Mouse (Mus musculus) urinary bladder, adult 2 months (tissue): ENCODE results near the gene Gm19668. TPM values are rescaled to one million over a fixed set of nuclear protein-coding genes. Genes with fewer than 3 reads are reported as not detected.
"Not testable (repeated sequence)": the region's sequence is repeated elsewhere in the genome, so short reads cannot be mapped to it uniquely, and the experiment has no call there.

Experiments used
- DNase-seq: peaks from one replicate; pipeline ENCODE4 v3.0.0; 2022; ENCODE audit warnings: low spot score
- polyA plus RNA-seq: library from polyadenylated mRNA; depleted of rRNA; stranded (reverse); fragments of >200 nt; gene quantifications from 2 replicates; pipeline ENCODE4 v1.2.3, GENCODE M21; 2012; rRNA removed

Gm19668 gene
- polyA plus RNA-seq, 1 experiment, result not detected

GRCm38 (mm10) chr10:77771225-77771624, 27.7 kb downstream of the Gm19668 start, which contains the start of gene Gm3238:
Gene Gm3238, minus strand, starts transcription at chr10:77771325.
- DNase-seq, result not testable (repeated sequence)

DNA sequence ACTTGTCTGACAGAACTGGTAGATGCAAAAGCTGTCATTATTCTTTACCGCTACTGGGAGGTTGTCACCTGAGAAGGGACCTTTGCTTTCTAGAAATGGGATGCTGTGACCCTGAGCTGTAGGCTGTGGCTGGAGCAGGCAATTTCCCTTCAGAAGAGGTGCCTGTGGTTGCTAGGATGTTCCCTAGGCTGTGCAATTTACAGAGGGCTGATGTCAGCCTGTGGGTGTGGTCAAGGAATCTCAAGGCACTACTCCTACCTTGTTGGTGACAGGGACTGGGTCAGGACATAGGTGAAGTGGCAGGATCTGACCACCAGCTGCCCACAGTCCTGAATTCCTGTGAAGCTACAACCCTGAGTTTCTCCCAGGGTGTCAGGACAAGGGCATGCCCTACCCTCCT, 29.2 kb downstream of the Gm19668 start:
- no peak for DNase-seq

GRCm38 (mm10) chr10:77759582-77759981, 39.4 kb downstream of the Gm19668 start, which contains the start of gene Gm3233:
Gene Gm3233, minus strand, starts transcription at chr10:77759682.
- DNase-seq, result not testable (repeated sequence)

GRCm38 (mm10) chr10:77753448-77753847, 45.5 kb downstream of the Gm19668 start:
- DNase-seq, result no peak

DNA sequence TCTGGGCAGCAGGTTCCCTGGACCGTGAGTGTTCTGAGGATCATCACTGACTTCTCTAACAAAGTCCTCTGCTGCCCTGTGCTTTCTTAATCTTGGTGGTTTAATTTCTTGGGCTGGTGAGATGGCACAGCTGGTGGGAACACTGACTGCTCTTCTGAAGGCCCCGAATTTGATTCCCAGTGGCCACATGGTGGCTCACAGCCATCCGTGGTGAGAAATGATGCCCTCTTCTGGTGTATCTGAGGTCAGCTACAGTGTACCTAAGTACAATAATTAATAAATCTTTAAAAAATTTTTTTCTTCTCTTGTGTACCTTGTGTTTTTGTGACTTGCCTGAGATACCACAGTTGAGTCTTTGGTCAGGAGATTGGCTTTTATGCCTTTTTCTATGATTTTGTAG, 46.6 kb downstream of the Gm19668 start:
- DNase-seq, result not testable (repeated sequence)

DNA sequence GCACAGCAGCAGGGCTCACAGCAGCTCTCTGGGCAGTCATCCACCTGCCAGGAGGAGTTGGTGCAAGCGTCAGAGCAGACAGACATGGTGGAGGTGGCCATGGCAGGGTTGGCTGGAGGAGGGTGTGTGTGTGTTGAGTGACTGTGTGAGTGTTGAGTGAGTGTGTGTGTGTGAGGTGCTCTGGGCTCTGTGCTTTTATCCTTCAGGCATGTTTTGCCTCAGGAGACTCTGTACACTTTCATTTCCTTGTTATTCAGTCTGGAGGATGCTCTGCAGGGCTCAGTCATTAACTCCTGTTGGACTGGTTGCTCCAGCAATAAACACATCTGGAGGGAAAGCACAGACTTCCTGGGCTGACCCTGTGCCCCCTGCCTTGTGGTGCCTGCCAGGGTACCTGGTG, 47.7 kb downstream of the Gm19668 start, which contains the start of gene Gm9736:
Gene Gm9736 (minus strand): TSS at position 101 of the 400 bp plus-strand sequence.
- not testable (repeated sequence) for DNase-seq

DNA sequence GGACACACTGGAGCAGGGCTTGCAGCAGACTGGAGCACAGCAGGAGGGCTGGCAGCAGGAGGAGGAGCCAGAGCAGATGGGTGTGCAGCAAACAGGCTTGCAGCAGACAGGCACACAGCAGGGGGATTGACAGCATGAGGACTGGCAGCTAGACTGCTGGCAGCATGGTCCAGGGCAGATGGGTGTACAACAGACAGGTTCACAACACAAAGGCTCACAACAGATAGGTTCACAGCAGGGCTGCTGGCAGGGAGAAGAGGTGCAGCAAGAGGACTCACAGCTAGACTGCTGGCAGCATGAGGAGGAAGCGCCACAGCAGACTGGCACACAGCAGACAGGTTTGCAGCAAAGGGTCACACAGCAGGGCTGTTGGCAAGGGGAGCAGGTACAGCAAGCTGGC, 48.2 kb downstream of the Gm19668 start:
- DNase-seq, result not testable (repeated sequence)

Other genes with a start within 250 kb of the Gm19668 start
- 457 and 472 TPM in 2 replicates for gene Pttg1ip, start 217.4 kb downstream of the Gm19668 start, polyA plus RNA-seq
- gene Sumo3, start 193.0 kb downstream of the Gm19668 start, polyA plus RNA-seq, result 294 and 318 TPM in 2 replicates
- 0.89 and 23.6 TPM in 2 replicates for gene Gm49325, start 192.9 kb downstream of the Gm19668 start, polyA plus RNA-seq
- 42.8 and 47.7 TPM in 2 replicates for gene Ube2g2, start 176.9 kb downstream of the Gm19668 start, polyA plus RNA-seq
- gene Tspear, start 112.6 kb downstream of the Gm19668 start, polyA plus RNA-seq, result 1.3 and 1.6 TPM in 2 replicates
- gene Gm19402, start 108.4 kb downstream of the Gm19668 start, polyA plus RNA-seq, result not detected in 2 replicates
- gene Gm9508, start 101.9 kb downstream of the Gm19668 start, polyA plus RNA-seq, result not detected in 2 replicates
- not detected in 2 replicates for gene Gm10272, start 92.5 kb downstream of the Gm19668 start, polyA plus RNA-seq
- 0.16 TPM in 1 of 2 replicates, not detected in the other for gene Gm10024, start 87.7 kb downstream of the Gm19668 start, polyA plus RNA-seq
- not detected in 2 replicates for gene Gm10142, start 83.3 kb downstream of the Gm19668 start, polyA plus RNA-seq
- gene Krtap12-1, start 78.5 kb downstream of the Gm19668 start, polyA plus RNA-seq, result not detected in 2 replicates
- gene Gm10100, start 72.6 kb downstream of the Gm19668 start, polyA plus RNA-seq, result not detected in 2 replicates
- not detected in 2 replicates for gene Gm18596, start 56.5 kb downstream of the Gm19668 start, polyA plus RNA-seq
- gene Gm9736, start 47.8 kb downstream of the Gm19668 start, polyA plus RNA-seq, result not detected in 2 replicates
- not detected in 2 replicates for gene Gm3233, start 39.5 kb downstream of the Gm19668 start, polyA plus RNA-seq
- not detected in 2 replicates for gene Gm3238, start 27.8 kb downstream of the Gm19668 start, polyA plus RNA-seq
- not detected in 2 replicates for gene Gm7138, start 22.2 kb downstream of the Gm19668 start, polyA plus RNA-seq
- gene Gm3250, start 16.6 kb downstream of the Gm19668 start, polyA plus RNA-seq, result not detected in 2 replicates
- not detected in 2 replicates for gene Gm7137, start 10.9 kb downstream of the Gm19668 start, polyA plus RNA-seq
- gene Gm9639, start 4.1 kb downstream of the Gm19668 start, polyA plus RNA-seq, result not detected in 2 replicates
- not detected in 2 replicates for gene Gm9507, start 12.7 kb upstream of the Gm19668 start, polyA plus RNA-seq
- gene Gm2696, start 15.5 kb upstream of the Gm19668 start, polyA plus RNA-seq, result 0.12 TPM in 1 of 2 replicates, not detected in the other
- not detected in 2 replicates for gene Krtap10-4, start 28.0 kb upstream of the Gm19668 start, polyA plus RNA-seq
- not detected in 2 replicates for gene Krtap10-10, start 36.8 kb upstream of the Gm19668 start, polyA plus RNA-seq
- gene Gm36176, start 47.7 kb upstream of the Gm19668 start, polyA plus RNA-seq, result not detected in 2 replicates
- not detected in 2 replicates for gene Gm10318, start 53.7 kb upstream of the Gm19668 start, polyA plus RNA-seq
- gene Gm3285, start 62.8 kb upstream of the Gm19668 start, polyA plus RNA-seq, result not detected in 2 replicates
- gene Lrrc3, start 103.4 kb upstream of the Gm19668 start, polyA plus RNA-seq, result 2.9 and 4.0 TPM in 2 replicates
- gene Trpm2, start 171.4 kb upstream of the Gm19668 start, polyA plus RNA-seq, result 0.90 and 1.5 TPM in 2 replicates
- 26.9 and 27.3 TPM in 2 replicates for gene 1810043G02Rik, start 179.4 kb upstream of the Gm19668 start, polyA plus RNA-seq
- 53.7 and 55.3 TPM in 2 replicates for gene Pfkl, start 210.9 kb upstream of the Gm19668 start, polyA plus RNA-seq
- 43.8 and 60.7 TPM in 2 replicates for gene Dnmt3l, start 242.8 kb upstream of the Gm19668 start, polyA plus RNA-seq
- 1.0 and 1.7 TPM in 2 replicates for gene Aire, start 244.5 kb upstream of the Gm19668 start, polyA plus RNA-seq